Mouse (Mus musculus) liver, embryonic 14.5 days (tissue): ENCODE measurements around the gene Trpv5. TPM values are rescaled to one million over a fixed set of nuclear protein-coding genes. Genes with fewer than 3 reads are reported as not detected.

Source experiments
- ATAC-seq: fragments of 200-750 bp; cut with Nextera tagmentation; 2 replicates; pipeline ENCODE4 v1.8.0; 2017; ENCODE audit warnings: moderate number of reproducible peaks, mild to moderate bottlenecking, moderate library complexity; ENCODE audit not compliant: insufficient read depth
- DNase-seq, 3 experiments: peaks; one replicate each; pipeline ENCODE4 v3.0.0-alpha.2; 2012 to 2013; ENCODE audit warnings: low read depth in 3 of 3, low spot score in 3 of 3
- H3K27ac ChIP-seq: fragments of 300-500 bp; sonication (generic); 2 replicates; pipeline ENCODE4 v1.5.1; 2014; ENCODE audit warnings: moderate library complexity, mild to moderate bottlenecking, control low read depth, inconsistent platforms
- H3K27me3 ChIP-seq: fragments of 300-500 bp; sonication (generic); 2 replicates; pipeline ENCODE4 v1.6.1; 2014; ENCODE audit warnings: mild to moderate bottlenecking, low read length, moderate library complexity; ENCODE audit not compliant: control insufficient read depth, insufficient read depth
- H3K36me3 ChIP-seq: fragments of 300-500 bp; sonication (generic); replicated peaks from 2 replicates; pipeline ENCODE4 v1.6.1; 2014; ENCODE audit warnings: low read depth; ENCODE audit not compliant: control insufficient read depth, insufficient read depth
- H3K4me1 ChIP-seq, 2 experiments: fragments of 200-500 bp in 1 of 2; fragments of 300-500 bp in 1 of 2; sonication (generic) in 1 of 2; replicated peaks; 2 replicates each; pipeline ENCODE4 v1.6.1; 2012 to 2014; ENCODE audit warnings: antibody characterized with exemption in 1 of 2, inconsistent platforms in 1 of 2, low read length in 1 of 2; ENCODE audit not compliant: control insufficient read depth in 2 of 2, insufficient read depth in 2 of 2
- H3K4me2 ChIP-seq: fragments of 300-500 bp; sonication (generic); 2 replicates; pipeline ENCODE4 v1.6.1; 2014; ENCODE audit warnings: low read depth, mild to moderate bottlenecking, control low read depth, moderate library complexity
- H3K4me3 ChIP-seq, 2 experiments: fragments of 200-500 bp in 1 of 2; fragments of 300-500 bp in 1 of 2; sonication (generic) in 1 of 2; 2 replicates each; pipeline ENCODE4 v1.5.1; 2012 to 2014; ENCODE audit warnings: low read depth in 2 of 2, low read length in 2 of 2, mild to moderate bottlenecking in 2 of 2, control low read depth in 1 of 2, inconsistent platforms in 1 of 2, moderate library complexity in 1 of 2; ENCODE audit not compliant: insufficient read depth in 1 of 2
- H3K9ac ChIP-seq: fragments of 300-500 bp; sonication (generic); replicated peaks from 2 replicates; pipeline ENCODE4 v1.6.1; 2014; ENCODE audit warnings: mild to moderate bottlenecking, control low read depth, moderate library complexity
- H3K9me3 ChIP-seq: fragments of 300-500 bp; sonication (generic); 2 replicates; pipeline ENCODE4 v1.6.1; 2016; ENCODE audit warnings: low read length, mixed read lengths; ENCODE audit not compliant: control insufficient read depth
- CTCF ChIP-seq: IDR thresholded peaks from 2 replicates; pipeline ENCODE4 v1.5.1; 2016; ENCODE audit warnings: antibody characterized with exemption, low read depth, control low read depth
- EP300 ChIP-seq: IDR thresholded peaks from 2 replicates; pipeline ENCODE4 v1.6.1; 2016; ENCODE audit warnings: antibody characterized with exemption, low read depth
- WGBS: fragments of 180-500 bp; shearing (Covaris S2); extraction: QIAGEN DNeasy Blood & Tissue Kit; methylation state at CpG from one replicate; pipeline ENCODE4 v1.1.7; 2014; ENCODE audit not compliant: insufficient replicate concordance; 5-methylcytosine and 5-hydroxymethylcytosine counted together
- polyA plus RNA-seq, 2 experiments: library from polyadenylated mRNA; depleted of rRNA in 1 of 2; stranded (reverse) in 1 of 2; unstranded in 1 of 2; fragments of >200 nt; fragmentation: Nextera tagmentation in 1 of 2; extraction: Ambion mirVana in 1 of 2; gene quantifications; 2 replicates each; pipeline versions ENCODE4 v1.2.1 to v1.2.3; 2012 to 2014

Gene Trpv5
- polyA plus RNA-seq, 2 experiments: 0.05 to 0.31 TPM

- H3K4me3 ChIP-seq: no peak overlapping the region
- ATAC-seq (no peak), DNase-seq (no peak)
- no peaks in the 10 kb centered on the region for H3K27me3 ChIP-seq
- H3K4me1 ChIP-seq: no peaks in the 10 kb centered on the region; a peak in 1 of 4 replicates
- no peak overlapping the region for H3K4me2 ChIP-seq
- TF ChIP-seq CTCF (no peak), EP300 (no peak)
- H3K9me3 ChIP-seq: no peaks in the 10 kb centered on the region
- H3K27ac ChIP-seq: no peak overlapping the region
- no peaks in the 10 kb centered on the region for H3K36me3 ChIP-seq
- no peak overlapping the region for H3K9ac ChIP-seq
- 37% methylated on average over 1 of the region's 1 CpGs for WGBS
Measured at GRCm38 (mm10) chr6:41637393-41637792, 43.2 kb downstream of the Trpv5 start.

GRCm38 (mm10) chr6:41636178-41636577 lies 44.4 kb downstream of the Trpv5 start, which contains the start of gene Trpv6:
Trpv6 (minus strand) TSS chr6:41636405.
- WGBS: 43% methylated on average over 5 of the region's 5 CpGs
- Histone ChIP-seq H3K27me3 (no peaks in the 10 kb centered on the region), H3K9me3 (no peaks in the 10 kb centered on the region), H3K9ac (no peak within 1 kb of the TSS), H3K4me2 (no peak within 1 kb of the TSS), H3K4me1 (no peaks in the 10 kb centered on the region; a peak in 1 of 4 replicates), H3K27ac (no peak within 1 kb of the TSS), H3K36me3 (no peaks in the 10 kb centered on the region), H3K4me3 (no peak within 1 kb of the TSS)
- no peak for ATAC-seq
- DNase-seq: no peak
- TF ChIP-seq EP300 (no peak), CTCF (no peak)

- no peaks in the 10 kb centered on the region for H3K27me3 ChIP-seq
- 46% methylated on average over 1 of the region's 1 CpGs for WGBS
- DNase-seq: no peak
- H3K4me2 ChIP-seq: no peak overlapping the region
- H3K36me3 ChIP-seq: no peaks in the 10 kb centered on the region
- H3K27ac ChIP-seq: no peak overlapping the region
- H3K9me3 ChIP-seq: no peaks in the 10 kb centered on the region
- H3K4me1 ChIP-seq: no peaks in the 10 kb centered on the region
- no peak overlapping the region for H3K9ac ChIP-seq
- ATAC-seq: no peak
- H3K4me3 ChIP-seq: no peak overlapping the region
- no peak for TF ChIP-seq EP300
- no peak for TF ChIP-seq CTCF
Measured at GRCm38 (mm10) chr6:41635211-41635610, 45.4 kb downstream of the Trpv5 start.

- no peak overlapping the region for H3K4me2 ChIP-seq
- 56% methylated on average over 4 of the region's 4 CpGs for WGBS
- H3K9me3 ChIP-seq: no peaks in the 10 kb centered on the region
- H3K9ac ChIP-seq: no peak overlapping the region
- ATAC-seq: no peak
- H3K27ac ChIP-seq: no peak overlapping the region
- TF ChIP-seq EP300 (no peak), CTCF (no peak)
- no peaks in the 10 kb centered on the region for H3K4me1 ChIP-seq
- no peak for DNase-seq
- H3K36me3 ChIP-seq: no peaks in the 10 kb centered on the region
- no peaks in the 10 kb centered on the region for H3K27me3 ChIP-seq
- H3K4me3 ChIP-seq: no peak overlapping the region
Measured at GRCm38 (mm10) chr6:41631549-41631948, 49.0 kb downstream of the Trpv5 start.

- TF ChIP-seq EP300: no peak
- TF ChIP-seq CTCF: peak; percentile 18; the same call in 1 of the 2 replicates
Measured at GRCm38 (mm10) chr6:41630791-41631190, 49.8 kb downstream of the Trpv5 start.

More at GRCm38 (mm10) chr6:41630791-41631190, 49.8 kb downstream of the Trpv5 start:
- no peaks in the 10 kb centered on the region for H3K9me3 ChIP-seq
- H3K4me1 ChIP-seq: no peaks in the 10 kb centered on the region
- whole genome bisulfite sequencing: 41% methylated on average over 2 of the region's 2 CpGs
- no peak for DNase-seq
- no peak for ATAC-seq
- no peaks in the 10 kb centered on the region for H3K36me3 ChIP-seq
- no peaks in the 10 kb centered on the region for H3K27me3 ChIP-seq
- H3K4me3 ChIP-seq: no peak overlapping the region
- no peak overlapping the region for H3K27ac ChIP-seq
- H3K4me2 ChIP-seq: no peak overlapping the region
- H3K9ac ChIP-seq: no peak overlapping the region
